Mouse (Mus musculus): ENCODE measurements at regions not wholly inside any gene's neighbourhood (a gene's known extent, or its start where the extent isn't known, plus 50 kb on each side); places are given as distances from the start of the nearest gene placed in this dataset.

DNA sequence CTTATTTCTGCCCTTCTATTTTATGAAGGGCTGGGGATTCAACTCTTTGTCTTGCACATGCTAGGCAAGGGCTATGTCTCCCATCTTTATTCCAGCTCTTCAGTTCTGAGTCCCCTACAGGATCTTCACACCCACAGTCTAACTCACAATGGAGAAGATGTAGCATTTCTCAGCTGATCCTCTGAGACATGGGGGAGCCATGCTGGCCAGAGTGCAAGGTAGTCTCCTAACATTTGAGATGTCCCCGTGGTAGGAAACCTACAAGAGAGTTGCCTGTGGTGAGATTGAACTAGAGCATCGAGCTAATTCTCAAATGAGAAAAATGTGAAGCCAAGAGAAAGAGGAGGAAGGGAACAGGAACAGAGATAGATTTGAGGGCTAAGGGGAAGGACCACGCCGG lies 83.3 kb upstream of the Pabpc6 start:
- intact Hi-C loops (cut with DNase I): loop anchor here (5.0 to 10.0 kb wide), 2 partner anchors 994 to 1312 kb away; no protein-coding TSS in a partner anchor

DNA sequence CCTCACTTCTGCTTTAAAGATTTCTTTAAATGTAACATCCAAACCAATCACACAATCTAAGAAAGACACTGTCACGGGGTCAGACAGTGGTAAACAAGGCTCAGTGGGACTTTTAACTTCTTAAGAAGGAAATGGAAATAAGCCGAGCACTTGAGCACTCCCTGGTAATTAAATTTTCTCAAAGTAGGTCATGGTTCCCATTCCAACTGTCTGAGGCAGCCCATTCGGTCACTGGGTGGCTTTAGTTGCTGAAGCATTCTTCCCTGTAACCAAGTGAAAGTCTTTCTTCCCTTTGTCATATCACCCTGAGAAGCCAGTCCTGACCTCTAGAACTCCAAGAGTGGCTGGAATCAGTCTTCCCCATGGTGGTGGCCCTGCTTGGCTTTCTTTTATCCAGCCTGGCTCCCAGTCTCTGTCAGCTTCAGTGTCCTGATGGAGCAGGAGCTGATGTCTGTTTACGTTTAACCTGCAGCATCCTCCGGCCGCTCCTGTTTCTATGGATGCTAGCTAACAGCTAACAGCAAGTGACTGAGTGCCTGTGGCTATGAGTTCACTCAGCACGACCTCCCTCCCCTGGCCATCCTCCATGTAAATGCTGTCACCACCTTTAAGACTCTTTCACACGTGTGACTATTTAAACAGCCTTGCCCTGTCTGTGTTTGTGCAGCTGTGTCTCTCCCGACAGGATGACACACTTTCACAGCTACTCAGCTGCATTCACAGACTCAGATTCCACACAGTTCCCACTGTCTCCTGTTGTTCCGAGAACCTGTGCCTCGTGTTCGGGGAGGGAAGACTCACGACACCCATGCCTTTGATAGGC lies 82.0 kb upstream of the Pabpc6 start:
- intact Hi-C loops (cut with DNase I): loop anchor here (5.0 to 10.0 kb wide), 2 partner anchors 996 to 1313 kb away; no protein-coding TSS in a partner anchor
- no peak for DNase-seq

More for the DNA sequence above, 83.3 kb upstream of the Pabpc6 start:
- DNase-seq: no peak

DNA sequence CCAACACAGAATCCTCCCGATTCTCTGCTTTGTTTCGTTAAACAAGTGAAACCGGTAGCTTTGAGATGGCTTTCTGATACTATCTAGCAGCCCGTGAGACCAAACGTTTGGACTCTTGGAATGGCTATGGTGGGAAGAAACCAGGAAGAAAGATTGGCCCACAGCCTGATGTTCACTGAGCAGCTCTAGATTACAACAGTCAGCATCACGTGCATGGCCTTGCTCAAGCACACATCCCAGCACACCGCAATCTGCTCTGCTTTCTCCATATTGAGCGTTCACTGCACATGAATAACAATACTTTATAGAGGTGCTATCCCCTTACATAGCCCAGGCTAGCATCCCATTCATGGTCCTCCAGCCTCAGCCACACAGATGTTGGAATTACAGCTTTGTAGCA lies 80.5 kb upstream of the Pabpc6 start:
- no peak for DNase-seq
- intact Hi-C loops (cut with DNase I): loop anchor here (5.0 to 10.0 kb wide), 2 partner anchors 997 to 1315 kb away; no protein-coding TSS in a partner anchor

GRCm38 (mm10) chr17:9749301-9749700 lies 79.8 kb upstream of the Pabpc6 start:
- intact Hi-C loops (cut with DNase I): no loop called here

GRCm38 (mm10) chr17:9747893-9748292 lies 78.4 kb upstream of the Pabpc6 start:
- intact Hi-C loops (cut with DNase I): no loop called here
- no peak for DNase-seq

More at GRCm38 (mm10) chr17:9749301-9749700, 79.8 kb upstream of the Pabpc6 start:
- no peak for DNase-seq

- DNase-seq: no peak
- intact Hi-C loops (cut with DNase I): no loop called here
Observed at GRCm38 (mm10) chr17:9743342-9743741, 73.8 kb upstream of the Pabpc6 start.

DNA sequence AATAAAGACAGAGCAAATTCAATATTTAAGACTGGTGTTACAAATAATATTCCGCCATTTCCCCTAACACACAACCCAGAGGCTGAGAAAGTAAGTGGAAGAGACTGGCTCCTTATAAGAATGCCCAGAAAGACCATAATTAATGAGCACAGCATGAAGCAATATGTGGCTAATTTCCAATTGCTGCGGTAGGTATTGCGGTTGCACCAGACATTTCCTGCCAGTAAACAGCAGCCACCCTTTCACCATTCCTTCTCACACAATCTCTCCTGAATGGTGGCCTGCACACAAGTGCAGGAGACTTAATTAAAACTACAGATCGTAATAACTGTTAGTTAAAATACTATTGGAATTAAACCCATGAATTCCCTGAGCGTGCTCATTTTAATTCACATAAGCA lies 71.8 kb upstream of the Pabpc6 start:
- no peak for DNase-seq
- intact Hi-C loops (cut with DNase I): no loop called here

DNA sequence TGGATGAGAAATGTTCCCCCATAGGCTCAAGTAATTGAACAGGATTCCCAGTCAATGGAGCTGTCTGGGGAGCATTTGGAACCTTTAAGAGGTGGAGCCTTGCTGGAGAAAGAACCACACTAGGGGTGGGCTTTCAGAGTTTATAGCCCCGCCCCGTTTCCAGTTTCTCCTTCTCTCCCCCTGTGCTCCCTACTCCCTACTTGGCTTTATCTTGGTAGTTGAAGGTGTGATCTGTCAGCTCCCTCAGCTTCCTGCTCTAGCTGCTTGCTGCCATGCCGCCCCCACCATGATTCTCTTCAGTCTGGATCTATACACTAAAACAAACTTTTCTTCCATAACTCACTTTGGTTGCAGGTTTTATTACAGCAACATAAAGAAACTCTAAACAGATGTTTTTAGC lies 59.5 kb upstream of the Pabpc6 start:
- DNase-seq: no peak
- intact Hi-C loops (cut with DNase I): no loop called here

- DNase-seq: no peak
- intact Hi-C loops (cut with DNase I): no loop called here
Observed at GRCm38 (mm10) chr17:9725704-9726469, 56.4 kb upstream of the Pabpc6 start.

GRCm38 (mm10) chr17:9723484-9723883 lies 54.0 kb upstream of the Pabpc6 start:
- intact Hi-C loops (cut with DNase I): no loop called here
- DNase-seq: no peak

DNA sequence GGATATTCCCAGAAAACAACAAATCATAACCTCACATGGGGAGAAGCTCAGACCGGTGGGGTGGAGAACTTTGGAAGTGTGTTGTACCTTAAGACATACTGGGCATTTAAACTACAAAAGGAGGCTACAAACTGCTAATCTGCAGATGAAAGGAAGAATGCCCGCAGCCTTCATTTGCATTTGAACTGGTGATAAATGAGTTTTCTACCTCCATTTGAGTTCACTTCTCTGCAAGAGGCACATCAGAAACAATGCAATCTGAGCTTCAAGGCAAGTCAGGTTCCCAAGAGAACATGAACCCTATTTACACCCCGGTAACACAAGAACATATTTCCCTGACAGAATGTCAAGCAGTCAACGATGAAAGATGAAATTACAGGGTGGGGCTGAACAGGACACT lies 53.2 kb upstream of the Pabpc6 start:
- DNase-seq: no peak
- intact Hi-C loops (cut with DNase I): no loop called here
